Mouse (Mus musculus) ES-E14 (cell line): ENCODE data around the gene Ttc23l. TPM values are rescaled to one million over a fixed set of nuclear protein-coding genes. Genes with fewer than 3 reads are reported as not detected.
"Not testable (repeated sequence)": the region's sequence is repeated elsewhere in the genome, so short reads cannot be mapped to it uniquely, and the experiment has no call there.

Experiments
- DNase-seq: peaks from one replicate; pipeline ENCODE4 v3.0.0-alpha.2; 2013; ENCODE audit warnings: low read depth, low spot score
- H3K27ac ChIP-seq: 2 replicates; pipeline ENCODE4 v1.5.1; 2012; ENCODE audit warnings: low read depth, mild to moderate bottlenecking, low read length, moderate library complexity, mixed read lengths; ENCODE audit not compliant: poor library complexity, insufficient read depth, severe bottlenecking
- H3K36me3 ChIP-seq: 2 replicates; pipeline ENCODE4 v1.6.1; 2012; ENCODE audit warnings: mild to moderate bottlenecking, low read length, moderate library complexity, mixed read lengths; ENCODE audit not compliant: control insufficient read depth, poor library complexity, insufficient read depth, severe bottlenecking
- H3K4me1 ChIP-seq, 2 experiments: fragments of 150-350 bp in 1 of 2; sonication (generic) in 1 of 2; 2 replicates each; pipeline ENCODE4 v1.6.1; 2012; ENCODE audit warnings: low read length in 2 of 2, mild to moderate bottlenecking in 1 of 2, mixed read lengths in 1 of 2; ENCODE audit not compliant: control insufficient read depth in 2 of 2, insufficient read depth in 2 of 2, poor library complexity in 1 of 2
- H3K4me3 ChIP-seq, 2 experiments: fragments of 150-350 bp in 1 of 2; sonication (generic) in 1 of 2; 2 replicates each; pipeline ENCODE4 v1.5.1; 2012; ENCODE audit warnings: low read length in 2 of 2, low read depth in 1 of 2, mild to moderate bottlenecking in 1 of 2, mixed read lengths in 1 of 2; ENCODE audit not compliant: insufficient read depth in 1 of 2, poor library complexity in 1 of 2, severe bottlenecking in 1 of 2
- H3K9ac ChIP-seq: 2 replicates; pipeline ENCODE4 v1.6.1; 2012; ENCODE audit warnings: low read depth, mild to moderate bottlenecking, low read length, mixed read lengths; ENCODE audit not compliant: poor library complexity, insufficient read depth, severe bottlenecking
- H3K9me3 ChIP-seq: fragments of 150-350 bp; sonication (generic); 2 replicates; pipeline ENCODE4 v1.6.1; 2012; ENCODE audit warnings: low read depth, mild to moderate bottlenecking, low read length; ENCODE audit not compliant: control insufficient read depth, insufficient read depth
- CHD2 ChIP-seq: IDR thresholded peaks from 2 replicates; pipeline ENCODE4 v1.6.1; 2014; ENCODE audit warnings: mild to moderate bottlenecking, low read depth, low read length, inconsistent platforms
- HCFC1 ChIP-seq: IDR thresholded peaks from 2 replicates; pipeline ENCODE4 v1.6.1; 2012; ENCODE audit warnings: low read length, inconsistent platforms, borderline replicate concordance; ENCODE audit not compliant: insufficient read depth
- MAFK ChIP-seq: IDR thresholded peaks from 2 replicates; pipeline ENCODE4 v1.6.1; 2014; ENCODE audit warnings: mild to moderate bottlenecking, low read depth, low read length, inconsistent platforms; ENCODE audit not compliant: insufficient read depth
- ZC3H11A ChIP-seq: IDR thresholded peaks from 2 replicates; pipeline ENCODE4 v1.6.1; 2012; ENCODE audit warnings: low read depth, mild to moderate bottlenecking, inconsistent platforms, low read length, borderline replicate concordance
- ZNF384 ChIP-seq: IDR thresholded peaks from 2 replicates; pipeline ENCODE4 v1.6.1; 2012; ENCODE audit warnings: low read depth, low read length, inconsistent platforms
- in situ Hi-C, 2 experiments: fragments of 600-800 bp; cut with MboI; formaldehyde crosslinking; loops; one replicate each; pipeline ENCODE4 v1.15.1; 2025; ENCODE audit warnings: low sequenced_read_pairs in 2 of 2, inconsistent platforms in 1 of 2; ENCODE audit not compliant: unreplicated experiment in 2 of 2
- total RNA-seq: library from RNA; depleted of rRNA; stranded (reverse); fragments of 300-350 nt; gene quantifications from 2 replicates; pipeline ENCODE4 v1.2.3, GENCODE M21; 2012

Ttc23l gene
- total RNA-seq, 1 experiment = not detected

DNA sequence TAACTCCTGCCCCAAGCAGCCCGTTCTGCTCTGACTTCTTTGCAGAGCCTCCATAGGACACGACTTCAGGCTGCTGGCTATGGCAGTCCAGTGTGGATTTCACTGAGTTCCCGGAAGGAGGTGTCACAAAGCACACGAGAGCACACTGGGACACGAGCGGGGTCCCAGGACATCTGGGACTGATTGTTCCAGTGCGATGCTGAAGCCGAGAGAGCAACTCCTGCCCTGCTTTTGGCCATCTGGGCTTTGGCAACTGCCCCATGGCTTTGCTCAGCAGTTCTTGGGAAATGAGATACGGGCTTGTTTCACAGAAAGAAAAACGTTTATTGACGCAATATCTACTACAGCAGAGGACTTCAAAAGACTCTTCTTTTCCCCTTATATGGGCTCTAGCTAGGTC, 52.4 kb downstream of the Ttc23l start:
- no peak overlapping the region for H3K27ac ChIP-seq
- DNase-seq = no peak

DNA sequence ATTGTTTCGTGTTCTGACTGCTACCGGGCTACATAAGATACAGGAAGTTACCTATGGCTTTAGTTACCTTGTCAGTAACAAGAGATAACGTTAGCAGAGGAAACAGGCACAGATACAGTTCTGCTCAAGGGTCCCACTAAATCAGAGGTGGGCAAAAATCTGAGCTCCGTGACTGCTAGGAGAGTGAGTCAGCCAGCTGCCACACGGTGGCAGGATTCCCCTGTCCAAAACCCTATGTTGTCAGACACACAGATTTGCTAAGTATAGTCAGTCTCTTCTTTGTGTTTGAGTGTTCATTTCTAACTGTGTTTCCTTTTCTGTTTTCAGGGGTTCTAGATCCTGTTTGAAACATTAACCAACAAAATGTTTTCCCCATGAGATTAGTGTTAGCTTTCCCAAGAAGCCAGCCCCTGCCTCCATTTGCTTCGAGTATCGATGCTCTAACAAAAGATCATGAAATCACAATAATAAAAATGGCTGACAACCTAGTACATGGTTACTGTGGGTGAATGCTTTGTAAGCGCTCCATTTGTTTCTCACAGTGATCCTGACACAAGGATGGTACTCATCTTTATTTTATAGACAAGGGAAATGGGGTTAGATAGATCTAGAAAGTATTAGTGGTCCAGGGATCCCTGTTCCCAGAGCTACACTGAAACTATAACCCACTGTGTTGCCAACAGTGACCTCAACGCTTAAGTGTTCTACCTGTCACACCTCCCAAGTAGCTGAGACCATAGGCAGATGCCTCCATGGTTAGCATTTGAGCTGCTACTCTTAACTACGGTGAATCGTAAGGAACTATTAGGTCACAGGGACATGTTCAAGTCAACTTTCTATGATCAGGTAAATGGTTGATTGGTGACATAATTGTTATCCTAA, 57.4 kb downstream of the Ttc23l start:
- no peak for DNase-seq
- peaks cover 3% of the 10 kb centered on the region for H3K36me3 ChIP-seq
- H3K4me3 ChIP-seq = no peak overlapping the region
- H3K9ac ChIP-seq = no peak overlapping the region
- no peaks in the 10 kb centered on the region for H3K9me3 ChIP-seq
- in situ Hi-C loops = loop anchor here in 1 of 2 experiments (25.0 kb wide), 1 partner anchor 386 kb away; no protein-coding TSS in a partner anchor
- no peak overlapping the region for H3K27ac ChIP-seq
- TF ChIP-seq ZC3H11A (peak; percentile 96), ZNF384 (no peak)
- peaks cover 5 to 8% of the 10 kb centered on the region in 2 experiments; a peak in 3 of 4 replicates for H3K4me1 ChIP-seq

More for the DNA sequence above, 52.4 kb downstream of the Ttc23l start:
- Histone ChIP-seq H3K4me1 (no peaks in the 10 kb centered on the region), H3K4me3 (no peak overlapping the region), H3K9me3 (no peaks in the 10 kb centered on the region), H3K36me3 (no peaks in the 10 kb centered on the region), H3K9ac (no peak overlapping the region)
- in situ Hi-C loops = loop anchor here in 1 of 2 experiments (25.0 kb wide), 1 partner anchor 381 kb away; no protein-coding TSS in a partner anchor
- TF ChIP-seq MAFK = no peak
- TF ChIP-seq HCFC1 = no peak
- TF ChIP-seq ZNF384 = no peak
- TF ChIP-seq CHD2 = no peak
- no peak for TF ChIP-seq ZC3H11A

DNA sequence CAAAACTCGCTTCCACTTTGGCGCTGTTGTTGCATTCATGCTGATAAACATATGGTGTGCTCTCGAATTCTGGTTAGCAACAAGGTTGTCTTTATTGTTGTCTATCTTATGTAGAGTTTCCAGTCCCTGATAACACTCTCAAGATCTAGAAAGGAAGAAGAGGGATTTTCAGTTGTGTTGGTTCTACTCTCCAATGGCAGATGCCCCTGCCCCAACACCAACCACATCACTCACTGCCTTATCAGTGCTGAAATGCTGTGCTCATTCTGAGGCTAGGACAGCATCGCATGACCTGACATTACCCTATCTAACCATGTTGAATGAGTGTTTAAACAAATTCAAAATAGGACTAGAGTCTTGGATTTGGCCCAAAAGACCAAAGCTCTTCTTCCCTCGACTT, 58.4 kb downstream of the Ttc23l start:
- Histone ChIP-seq H3K9ac (no peak overlapping the region), H3K9me3 (no peaks in the 10 kb centered on the region), H3K27ac (no peak overlapping the region), H3K4me3 (no peak overlapping the region), H3K36me3 (peaks cover 8% of the 10 kb centered on the region), H3K4me1 (peaks cover 7 to 8% of the 10 kb centered on the region in 2 experiments; a peak in 3 of 4 replicates)
- in situ Hi-C loops = loop anchor here in 1 of 2 experiments (25.0 kb wide), 1 partner anchor 387 kb away; no protein-coding TSS in a partner anchor
- DNase-seq = no peak
- TF ChIP-seq ZC3H11A = no peak
- TF ChIP-seq ZNF384 = no peak
- TF ChIP-seq HCFC1 = no peak
- TF ChIP-seq CHD2 = no peak
- TF ChIP-seq MAFK = no peak

DNA sequence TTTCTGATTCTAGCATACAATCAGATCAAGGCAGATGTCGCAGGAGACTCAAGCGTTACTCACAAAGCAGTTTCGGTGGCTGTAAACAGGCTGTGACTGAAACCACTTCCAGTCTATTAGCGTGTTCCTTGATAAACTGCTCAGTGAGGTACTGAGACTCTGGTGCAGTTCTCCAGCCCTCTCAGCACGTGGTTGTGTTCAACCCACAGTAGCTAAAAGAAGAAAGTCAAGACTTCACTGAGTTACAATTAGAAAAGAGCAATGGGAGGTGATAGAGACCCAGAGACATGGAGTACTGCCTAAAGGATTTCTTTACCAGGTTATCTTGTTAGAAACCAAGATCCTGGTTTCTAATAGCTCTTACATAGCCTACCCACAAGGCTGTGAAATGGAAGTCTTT, 58.9 kb downstream of the Ttc23l start:
- Histone ChIP-seq H3K9ac (no peak overlapping the region), H3K36me3 (peaks cover 9% of the 10 kb centered on the region), H3K4me3 (no peak overlapping the region), H3K27ac (no peak overlapping the region), H3K4me1 (peaks cover 7 to 8% of the 10 kb centered on the region in 2 experiments; a peak in 3 of 4 replicates), H3K9me3 (no peaks in the 10 kb centered on the region)
- no peak for DNase-seq
- TF ChIP-seq HCFC1 (no peak), ZNF384 (no peak), ZC3H11A (no peak), MAFK (no peak), CHD2 (no peak)
- in situ Hi-C loops = loop anchor here (10.0 to 25.0 kb wide), 2 partner anchors 375 to 888 kb away; partner anchors contain the start of gene Tars (in 1 of the 2)

DNA sequence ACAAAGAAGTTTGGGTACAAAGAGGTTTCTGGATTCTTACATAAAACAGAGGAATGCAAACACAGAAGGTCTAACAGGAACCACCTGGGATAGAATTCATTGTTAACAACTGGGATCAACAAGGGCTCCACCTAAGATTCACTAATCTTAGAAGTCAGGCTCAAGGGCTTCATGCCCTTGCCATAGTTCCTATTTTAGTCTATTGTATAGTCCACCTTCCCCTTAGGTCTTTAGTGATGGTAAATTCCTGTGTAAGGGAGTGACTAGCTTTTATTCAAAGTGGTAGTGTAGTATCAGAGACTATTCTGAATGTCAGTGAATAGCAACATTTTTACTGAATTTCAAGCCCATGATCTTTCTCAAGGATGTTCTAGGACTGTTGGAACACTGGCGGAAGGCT, 61.8 kb downstream of the Ttc23l start:
- peaks cover 23% of the 10 kb centered on the region for H3K36me3 ChIP-seq
- not testable (repeated sequence) for H3K9ac ChIP-seq, DNase-seq, H3K4me3 ChIP-seq, H3K27ac ChIP-seq, H3K4me1 ChIP-seq, H3K9me3 ChIP-seq
- in situ Hi-C loops = loop anchor here (10.0 to 25.0 kb wide), 2 partner anchors 378 to 891 kb away; partner anchors contain the start of gene Tars (in 1 of the 2)
